ENCODE assay signal across 8 mouse cellular contexts in the genomic region with DNA sequence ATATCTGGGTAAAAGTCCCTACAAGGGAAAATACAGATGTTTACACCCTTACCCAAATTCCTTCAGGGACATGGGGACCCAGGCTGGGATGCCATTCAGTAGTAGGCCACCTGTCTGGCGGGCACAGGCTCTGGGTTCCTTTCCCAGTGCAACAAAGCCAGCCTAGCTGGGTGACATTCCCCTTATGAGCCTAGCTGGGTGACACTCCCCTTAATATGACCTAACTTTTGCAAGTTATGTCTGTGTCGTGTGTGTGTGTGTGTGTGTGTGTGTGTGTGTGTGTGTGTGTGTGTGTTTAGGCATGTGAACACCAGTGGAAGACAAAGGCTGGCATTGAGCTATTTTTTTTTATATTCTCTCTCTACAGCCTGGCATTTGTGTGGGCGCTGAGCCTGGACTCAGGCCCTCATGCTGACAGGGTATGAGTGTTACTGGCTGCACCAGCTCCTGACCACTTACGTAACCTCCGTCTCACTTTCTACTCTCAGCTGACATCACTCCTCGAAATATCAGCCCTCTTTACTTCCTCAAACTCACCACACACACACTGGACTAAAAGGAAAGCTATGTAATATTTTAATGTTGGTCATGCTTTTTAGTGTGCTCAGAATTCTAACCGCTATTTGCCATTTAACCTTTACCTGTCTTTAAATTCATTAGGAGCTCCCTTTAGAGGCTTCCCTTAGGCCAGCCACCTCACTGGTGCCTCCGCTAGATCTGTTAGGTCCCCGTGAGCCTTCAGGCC. TPM values are rescaled to one million over a fixed set of nuclear protein-coding genes. Genes with fewer than 3 reads are reported as not detected.
DNase-seq lines count a peak whose midpoint lies in the region; ATAC-seq and TF ChIP-seq lines count a peak whose summit lies in the region.

No protein-coding gene starts in this region.

- DNase-seq in gastrocnemius, adult 2 months = peak; percentile 75
- no peak for DNase-seq in gastrocnemius, postnatal 4 days (ENCODE audit: low spot score in 2 of 2)
- DNase-seq in CH12.LX (ENCODE audit: extremely low read depth) = peak; percentile 72
- DNase-seq in fibroblast of lung, adult 2 months (ENCODE audit: low read depth) = peak; percentile 92
- peak; percentile 93 for DNase-seq in lung, postnatal 0 days (ENCODE audit: low spot score)
- no peak for DNase-seq in frontal cortex, postnatal 14 days (ENCODE audit: low spot score in 2 of 2)
- no peak for DNase-seq in urinary bladder, postnatal 36 days (ENCODE audit: low spot score in 2 of 2)

- peak overlapping the region; percentile 91 for H3K27ac ChIP-seq in gastrocnemius, adult 2 months
- peak overlapping the region; percentile 81 for H3K27ac ChIP-seq in CH12.LX (ENCODE audit: insufficient read depth, low read depth)
- peak overlapping the region; percentile 87 for H3K27ac ChIP-seq in lung, postnatal 0 days (ENCODE audit: low read length)
- H3K27ac ChIP-seq in midbrain, embryonic 15.5 days = no peak overlapping the region

- peak; percentile 93 for ATAC-seq in lung, postnatal 0 days
- ATAC-seq in midbrain, embryonic 15.5 days (replicated peaks) = no peak

- TF ChIP-seq POLR2A in CH12.LX (IDR thresholded peaks at IDR 0.05; ENCODE audit: low read depth, low read length) = peak; percentile 19; the same call in 1 of the 2 replicates

- TF ChIP-seq EP300 in CH12.LX (IDR thresholded peaks at IDR 0.05; ENCODE audit: low read length) = peak; percentile 80
- peak; percentile 47; the same call in 1 of the 2 replicates for TF ChIP-seq EP300 in lung, postnatal 0 days (IDR thresholded peaks at IDR 0.05)

- in situ Hi-C loops in CH12.LX (cut with MboI; ENCODE audit: low pct_ligation_motif_present, low pct_unique_long_range_greater_than_20kb, low sequenced_read_pairs) = loop anchor here (5.0 kb wide), 2 partner anchors 35 to 45 kb away; partner anchors contain the start of gene Ddx6

- H3K79me2 ChIP-seq in CH12.LX (replicated peaks; ENCODE audit: control insufficient read depth, extremely low read depth, insufficient read depth, poor library complexity, severe bottlenecking) = no peaks in the 10 kb centered on the region

- TF ChIP-seq RAD21 in CH12.LX (IDR thresholded peaks at IDR 0.05; ENCODE audit: low read depth, low read length) = no peak

- H3K4me2 ChIP-seq in CH12.LX (ENCODE audit: insufficient read depth, low read depth, poor library complexity, severe bottlenecking) = peak overlapping the region; percentile 79
- peak overlapping the region; percentile 19; the same call in 1 of the 2 replicates for H3K4me2 ChIP-seq in lung, postnatal 0 days (replicated peaks; ENCODE audit: low read depth, low read length)
- no peak overlapping the region for H3K4me2 ChIP-seq in midbrain, embryonic 15.5 days

- H3K4me3 ChIP-seq in gastrocnemius, adult 2 months = peak overlapping the region; percentile 32
- peak overlapping the region; percentile 4 to 35 (median 13) for H3K4me3 ChIP-seq in CH12.LX (replicated peaks in 1 of 3; ENCODE audit: low read depth in 2 of 3, low read length in 2 of 3, poor library complexity in 1 of 3)
- no peak overlapping the region for H3K4me3 ChIP-seq in lung, postnatal 0 days (ENCODE audit: low read depth, low read length)
- no peak overlapping the region for H3K4me3 ChIP-seq in midbrain, embryonic 15.5 days

- H3K4me1 ChIP-seq in CH12.LX (ENCODE audit: control insufficient read depth in 1 of 2, insufficient read depth in 2 of 2) = peaks cover 39 to 87% of the 10 kb centered on the region in 2 experiments
- H3K4me1 ChIP-seq in lung, postnatal 0 days (ENCODE audit: insufficient read depth, low read depth, low read length) = no peaks in the 10 kb centered on the region
- H3K4me1 ChIP-seq in midbrain, embryonic 15.5 days = no peaks in the 10 kb centered on the region

- no peaks in the 10 kb centered on the region for H3K36me3 ChIP-seq in CH12.LX (replicated peaks in 1 of 2; ENCODE audit: control insufficient read depth in 1 of 2, insufficient read depth in 1 of 2, low read length in 1 of 2)
- H3K36me3 ChIP-seq in lung, postnatal 0 days (ENCODE audit: insufficient read depth, low read length) = no peaks in the 10 kb centered on the region
- H3K36me3 ChIP-seq in midbrain, embryonic 15.5 days (replicated peaks) = no peaks in the 10 kb centered on the region

- no peaks in the 10 kb centered on the region for H3K27me3 ChIP-seq in CH12.LX (replicated peaks)
- no peaks in the 10 kb centered on the region for H3K27me3 ChIP-seq in lung, postnatal 0 days (replicated peaks; ENCODE audit: insufficient read depth, low read length)
- H3K27me3 ChIP-seq in midbrain, embryonic 15.5 days (replicated peaks) = no peaks in the 10 kb centered on the region

- peak overlapping the region; percentile 24 for H3K9ac ChIP-seq in CH12.LX (ENCODE audit: insufficient read depth, low read depth)
- H3K9ac ChIP-seq in lung, postnatal 0 days (replicated peaks; ENCODE audit: low read depth) = no peak overlapping the region
- no peak overlapping the region for H3K9ac ChIP-seq in midbrain, embryonic 15.5 days

- TF ChIP-seq CTCF in gastrocnemius, adult 2 months (IDR thresholded peaks at IDR 0.05) = no peak
- TF ChIP-seq CTCF in CH12.LX (conservative IDR thresholded peaks at IDR 0.05 in 1 of 2, IDR thresholded peaks at IDR 0.05 in 1 of 2; ENCODE audit: low read depth in 2 of 2, low read length in 2 of 2) = no peak
- TF ChIP-seq CTCF in lung, postnatal 0 days (IDR thresholded peaks at IDR 0.05) = no peak

- WGBS in lung, postnatal 0 days = 59% methylated on average over 9 of the region's 9 CpGs
- WGBS in midbrain, embryonic 15.5 days = 78% methylated on average over 9 of the region's 9 CpGs

- H3K9me3 ChIP-seq in CH12.LX (replicated peaks; ENCODE audit: low read length) = no peaks in the 10 kb centered on the region
- no peaks in the 10 kb centered on the region for H3K9me3 ChIP-seq in lung, postnatal 0 days (ENCODE audit: low read length)
- H3K9me3 ChIP-seq in midbrain, embryonic 15.5 days = no peaks in the 10 kb centered on the region

- intact Hi-C loops in gastrocnemius, adult 2 months (cut with DNase I) = loop anchor here (10.0 kb wide), 1 partner anchor 53 kb away; no protein-coding TSS in a partner anchor

- dilution Hi-C loops in CH12.LX (cut with MboI; ENCODE audit: extremely low pct_ligation_motif_present, extremely low pct_unique_long_range_greater_than_20kb, low sequenced_read_pairs) = no loop called here

TF ChIP-seq in CH12.LX, 34 proteins besides CTCF, POLR2A, EP300 and RAD21 (continues in another document):
- TF ChIP-seq USF2 (conservative IDR thresholded peaks at IDR 0.05; ENCODE audit: low read depth, low read length) = no peak
- TF ChIP-seq MEF2A (IDR thresholded peaks at IDR 0.05; ENCODE audit: borderline replicate concordance, low read depth, low read length) = peak; percentile 89
- no peak for TF ChIP-seq ZKSCAN1 (IDR thresholded peaks at IDR 0.05; ENCODE audit: borderline replicate concordance, low read depth, low read length)
- no peak for TF ChIP-seq MYC (IDR thresholded peaks at IDR 0.05; ENCODE audit: low read depth, low read length)
- TF ChIP-seq SIN3A (IDR thresholded peaks at IDR 0.05; ENCODE audit: low read length) = peak; percentile 36; the same call in 1 of the 2 replicates
- no peak for TF ChIP-seq SMC3 (IDR thresholded peaks at IDR 0.05; ENCODE audit: low read depth, low read length)
- TF ChIP-seq MAFK (IDR thresholded peaks at IDR 0.05; ENCODE audit: insufficient replicate concordance, low read length) = 0 out of 2 replicates have a peak, but pooled peaks have one; percentile 42
- no peak for TF ChIP-seq ZMIZ1 (IDR thresholded peaks at IDR 0.05; ENCODE audit: low read depth, low read length)
- TF ChIP-seq JUN (IDR thresholded peaks at IDR 0.05; ENCODE audit: insufficient read depth, low read depth, low read length) = peak; percentile 83
- TF ChIP-seq JUND (conservative IDR thresholded peaks at IDR 0.05; ENCODE audit: low read depth, low read length) = peak; percentile 64
- TF ChIP-seq KAT2A (IDR thresholded peaks at IDR 0.05; ENCODE audit: insufficient replicate concordance, low read length) = no peak
- no peak for TF ChIP-seq POLR2AphosphoS2 (IDR thresholded peaks at IDR 0.05; ENCODE audit: low read depth, low read length)
- no peak for TF ChIP-seq ZC3H11A (IDR thresholded peaks at IDR 0.05; ENCODE audit: low read depth, low read length)
- peak; percentile 26; the same call in 1 of the 2 replicates for TF ChIP-seq MAZ (IDR thresholded peaks at IDR 0.05; ENCODE audit: low read depth, low read length)
- TF ChIP-seq GABPA (IDR thresholded peaks at IDR 0.05; ENCODE audit: insufficient replicate concordance, low read depth, low read length) = no peak
- no peak for TF ChIP-seq NELFE (IDR thresholded peaks at IDR 0.05; ENCODE audit: low read depth, low read length)
- no peak for TF ChIP-seq HCFC1 (IDR thresholded peaks at IDR 0.05; ENCODE audit: low read depth, low read length)
- TF ChIP-seq PAX5 (IDR thresholded peaks at IDR 0.05; ENCODE audit: low read length) = no peak
- peak; percentile 92 for TF ChIP-seq ETS1 (conservative IDR thresholded peaks at IDR 0.05; ENCODE audit: low read depth, low read length)
- no peak for TF ChIP-seq TBP (conservative IDR thresholded peaks at IDR 0.05; ENCODE audit: low read depth, low read length)
- no peak for TF ChIP-seq E2F4 (IDR thresholded peaks at IDR 0.05; ENCODE audit: insufficient replicate concordance, low read depth, low read length)
- no peak for TF ChIP-seq NRF1 (IDR thresholded peaks at IDR 0.05; ENCODE audit: low read depth, low read length)
- TF ChIP-seq IRF4 (IDR thresholded peaks at IDR 0.05; ENCODE audit: low read depth, low read length) = peak; percentile 85
- TF ChIP-seq ELF1 (IDR thresholded peaks at IDR 0.05; ENCODE audit: low read depth, low read length) = peak; percentile 71
- no peak for TF ChIP-seq CHD1 (IDR thresholded peaks at IDR 0.05; ENCODE audit: low read depth, low read length)

RNA-seq across cellular contexts. Expression of gene Cxcr5, which starts 5.8 kb away (rescaled TPM):
- total RNA-seq in gastrocnemius, adult 2 months (2021) = not detected
- under 1 TPM; 0.10 TPM for total RNA-seq in gastrocnemius, postnatal 4 days (2021)
- total RNA-seq in CH12.LX (2012; rRNA removed) (27.7 and 30.2 TPM in 2 replicates), CH12.LX (2014; rRNA removed) (75.4 and 93.4 TPM in 2 replicates)
- 61.2 and 70.5 TPM in 2 replicates for polyA plus RNA-seq in CH12.LX (2012; ENCODE audit: insufficient read length, low read depth)
- 0.17 TPM in 2 replicates for polyA plus RNA-seq in lung, postnatal 0 days (2015; fragmentation: Nextera tagmentation; extraction: Ambion mirVana)
- polyA plus RNA-seq in midbrain, embryonic 15.5 days (2015; fragmentation: Nextera tagmentation; extraction: Ambion mirVana) = not detected in 2 replicates

RNA-seq across cellular contexts. Expression of gene Ddx6, which starts 37.2 kb away (rescaled TPM):
- 10 to 100 TPM; 68.8 to 74.4 TPM for total RNA-seq in gastrocnemius, adult 2 months (2021)
- 100 to 1,000 TPM in 1 of 2 experiments, 10 to 100 TPM in 1; 99.3 to 101 TPM for total RNA-seq in gastrocnemius, postnatal 4 days (2021)
- total RNA-seq in CH12.LX (2012; rRNA removed) (41.5 and 42.3 TPM in 2 replicates), CH12.LX (2014; rRNA removed) (66.7 and 71.4 TPM in 2 replicates)
- polyA plus RNA-seq in CH12.LX (2012; ENCODE audit: insufficient read length, low read depth) = 77.1 and 81.2 TPM in 2 replicates
- 13.9 and 18.3 TPM in 2 replicates for polyA plus RNA-seq in lung, postnatal 0 days (2015; fragmentation: Nextera tagmentation; extraction: Ambion mirVana)
- 20.7 and 22.6 TPM in 2 replicates for polyA plus RNA-seq in midbrain, embryonic 15.5 days (2015; fragmentation: Nextera tagmentation; extraction: Ambion mirVana)

Comparison
In these comparisons a context has a peak if more than half of its experiments do, and no peak if none do; other contexts are left out.
1. DNase-seq: peak in gastrocnemius, adult 2 months (single experiment), CH12.LX (single experiment), fibroblast of lung, adult 2 months (single experiment) and lung, postnatal 0 days (single experiment); none in gastrocnemius, postnatal 4 days (0 of 2), frontal cortex, postnatal 14 days (0 of 2) and urinary bladder, postnatal 36 days (0 of 2).
2. H3K4me3 ChIP-seq: peak in gastrocnemius, adult 2 months (single experiment) and CH12.LX (3 of 3); none in lung, postnatal 0 days (single experiment) and midbrain, embryonic 15.5 days (single experiment).
3. RNA of gene Cxcr5, which starts 5.8 kb away (total RNA-seq): 27.7 to 93.4 TPM in CH12.LX; 0.10 TPM in gastrocnemius, postnatal 4 days and not detected in gastrocnemius, adult 2 months; every median in the first group is over 10 times any median in the second.